Mouse (Mus musculus) bone marrow macrophage, adult 2 months (primary cell): Measurements from ENCODE around the gene Sirt4.

Experiments used
- CTCF ChIP-seq: IDR thresholded peaks from 2 replicates; pipeline ENCODE4 v1.5.1; 2012; ENCODE audit warnings: low read depth, mild to moderate bottlenecking, low read length, moderate library complexity
- POLR2A ChIP-seq: IDR thresholded peaks from 2 replicates; pipeline ENCODE4 v1.6.1; 2012; ENCODE audit warnings: mild to moderate bottlenecking, low read depth, low read length, borderline replicate concordance

DNA sequence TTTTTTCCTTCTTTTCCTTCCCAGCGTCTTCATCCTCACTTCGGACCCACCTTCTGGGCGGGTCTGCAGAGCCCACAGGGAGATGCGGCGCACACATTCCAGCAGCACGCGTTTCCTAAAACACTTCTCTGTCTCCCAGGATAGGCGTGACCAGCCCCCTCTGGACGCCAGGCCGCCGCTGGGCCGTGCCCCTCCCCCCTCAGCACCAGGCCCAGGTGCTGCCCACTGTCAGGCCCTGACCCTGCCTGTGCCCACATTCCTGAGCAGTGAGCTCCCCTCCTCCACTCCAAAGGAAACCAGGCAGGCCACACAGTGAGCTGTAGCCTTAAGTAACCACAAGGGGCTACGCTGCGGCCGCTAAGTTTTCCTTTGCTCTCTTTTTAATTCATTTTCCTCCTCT lies 39.4 kb upstream of the Sirt4 start:
- TF ChIP-seq CTCF (no peak), POLR2A (no peak)
